Mouse (Mus musculus) intestine, postnatal 0 days (tissue): Measurements from ENCODE around the gene 4921536K21Rik. TPM values are rescaled to one million over a fixed set of nuclear protein-coding genes. Genes with fewer than 3 reads are reported as not detected.

ENCODE experiments used
- ATAC-seq: fragments of 200-750 bp; cut with Nextera tagmentation; 2 replicates; pipeline ENCODE4 v1.8.0; 2017; ENCODE audit warnings: mild to moderate bottlenecking, moderate TSS enrichment, moderate library complexity
- H3K27ac ChIP-seq: fragments of 300-500 bp; sonication (generic); 2 replicates; pipeline ENCODE4 v1.5.1; 2014; ENCODE audit warnings: mild to moderate bottlenecking, low read depth, low read length, moderate library complexity
- H3K27me3 ChIP-seq: fragments of 300-500 bp; sonication (generic); replicated peaks from 2 replicates; pipeline ENCODE4 v1.6.1; 2014; ENCODE audit warnings: low read length, mixed read lengths; ENCODE audit not compliant: control insufficient read depth, insufficient read depth
- H3K36me3 ChIP-seq: fragments of 300-500 bp; sonication (generic); 2 replicates; pipeline ENCODE4 v1.6.1; 2014; ENCODE audit warnings: mild to moderate bottlenecking, moderate library complexity; ENCODE audit not compliant: control insufficient read depth, insufficient read depth
- H3K4me1 ChIP-seq: fragments of 300-500 bp; sonication (generic); replicated peaks from 2 replicates; pipeline ENCODE4 v1.6.1; 2014; ENCODE audit warnings: antibody characterized with exemption, low read length, mixed read lengths; ENCODE audit not compliant: control insufficient read depth, insufficient read depth
- H3K4me2 ChIP-seq: fragments of 300-500 bp; sonication (generic); replicated peaks from 2 replicates; pipeline ENCODE4 v1.6.1; 2014; ENCODE audit warnings: low read depth, mild to moderate bottlenecking, moderate library complexity
- H3K4me3 ChIP-seq: fragments of 300-500 bp; sonication (generic); 2 replicates; pipeline ENCODE4 v1.5.1; 2014; ENCODE audit warnings: low read depth, low read length
- H3K9ac ChIP-seq: fragments of 300-500 bp; sonication (generic); 2 replicates; pipeline ENCODE4 v1.6.1; 2014; ENCODE audit warnings: mild to moderate bottlenecking, low read depth, low read length
- H3K9me3 ChIP-seq: fragments of 300-500 bp; sonication (generic); 2 replicates; pipeline ENCODE4 v1.6.1; 2016; ENCODE audit warnings: mixed run types; ENCODE audit not compliant: control insufficient read depth
- CTCF ChIP-seq: sonication (generic); IDR thresholded peaks from 2 replicates; pipeline ENCODE4 v1.5.1; 2016; ENCODE audit warnings: low read depth, mild to moderate bottlenecking, control low read depth, antibody characterized with exemption, moderate library complexity
- WGBS: fragments of 180-500 bp; shearing (Covaris S2); extraction: QIAGEN DNeasy Blood & Tissue Kit; methylation state at CpG from one replicate; pipeline ENCODE4 v1.1.7; 2014; 5-methylcytosine and 5-hydroxymethylcytosine counted together
- polyA plus RNA-seq: library from polyadenylated mRNA; unstranded; fragments of >200 nt; fragmentation: Nextera tagmentation; extraction: Ambion mirVana; gene quantifications from 2 replicates; pipeline ENCODE4 v1.2.1, GENCODE M21; 2015

The 4921536K21Rik gene
- polyA plus RNA-seq, 1 experiment from 2014 or later: 0.20 TPM

GRCm38 (mm10) chr11:3903046-3903445, 8.1 kb upstream of the 4921536K21Rik start:
- Histone ChIP-seq H3K36me3 (peaks cover 4% of the 10 kb centered on the region; the same call in 1 of the 2 replicates), H3K9ac (no peak overlapping the region), H3K27ac (no peak overlapping the region), H3K9me3 (no peaks in the 10 kb centered on the region), H3K4me3 (no peak overlapping the region), H3K4me2 (no peak overlapping the region), H3K27me3 (no peaks in the 10 kb centered on the region), H3K4me1 (no peaks in the 10 kb centered on the region)
- TF ChIP-seq CTCF: no peak
- ATAC-seq: no peak
- 77% methylated on average over 5 of the region's 5 CpGs for WGBS

- no peak for TF ChIP-seq CTCF
- ATAC-seq: no peak
These were observed 7.6 kb upstream of the 4921536K21Rik start for GRCm38 (mm10) chr11:3902516-3902915.

GRCm38 (mm10) chr11:3900296-3900695, 5.4 kb upstream of the 4921536K21Rik start:
- Histone ChIP-seq H3K27ac (no peak overlapping the region), H3K4me1 (no peaks in the 10 kb centered on the region), H3K36me3 (peaks cover 7% of the 10 kb centered on the region; the same call in 1 of the 2 replicates), H3K4me3 (no peak overlapping the region), H3K9ac (no peak overlapping the region), H3K27me3 (no peaks in the 10 kb centered on the region), H3K4me2 (no peak overlapping the region), H3K9me3 (no peaks in the 10 kb centered on the region)
- ATAC-seq: no peak
- no peak for TF ChIP-seq CTCF
- WGBS: 50% methylated on average over 6 of the region's 6 CpGs

More at GRCm38 (mm10) chr11:3902516-3902915, 7.6 kb upstream of the 4921536K21Rik start:
- Histone ChIP-seq H3K4me1 (no peaks in the 10 kb centered on the region), H3K9ac (no peak overlapping the region), H3K4me3 (no peak overlapping the region), H3K27me3 (no peaks in the 10 kb centered on the region), H3K9me3 (no peaks in the 10 kb centered on the region), H3K4me2 (no peak overlapping the region), H3K36me3 (peaks cover 7% of the 10 kb centered on the region; the same call in 1 of the 2 replicates), H3K27ac (no peak overlapping the region)
- 92% methylated on average over 3 of the region's 3 CpGs for WGBS

- no peak overlapping the region for H3K27ac ChIP-seq
These were observed 1.0 kb upstream of the 4921536K21Rik start for GRCm38 (mm10) chr11:3895933-3896332.

GRCm38 (mm10) chr11:3895458-3895857, 560 bp upstream of the 4921536K21Rik start:
- peak; percentile 88 for ATAC-seq
- Histone ChIP-seq H3K9ac (peak overlapping the region; percentile 32; the same call in 1 of the 2 replicates), H3K4me2 (peak overlapping the region; percentile 87), H3K27ac (peak overlapping the region; percentile 80), H3K36me3 (peaks cover 7% of the 10 kb centered on the region; the same call in 1 of the 2 replicates), H3K9me3 (no peaks in the 10 kb centered on the region), H3K27me3 (no peaks in the 10 kb centered on the region), H3K4me3 (peak overlapping the region; percentile 40), H3K4me1 (no peaks in the 10 kb centered on the region)
- no peak for TF ChIP-seq CTCF
- WGBS: under 1% methylated on average over 10 of the region's 10 CpGs

More at GRCm38 (mm10) chr11:3895933-3896332, 1.0 kb upstream of the 4921536K21Rik start:
- no peak for ATAC-seq
- no peak overlapping the region for H3K9ac ChIP-seq
- no peak overlapping the region for H3K4me2 ChIP-seq
- H3K36me3 ChIP-seq: peaks cover 7% of the 10 kb centered on the region; the same call in 1 of the 2 replicates
- H3K27me3 ChIP-seq: no peaks in the 10 kb centered on the region
- no peak for TF ChIP-seq CTCF
- WGBS: 70% methylated on average over 1 of the region's 1 CpGs
- H3K4me1 ChIP-seq: no peaks in the 10 kb centered on the region
- no peak overlapping the region for H3K4me3 ChIP-seq
- no peaks in the 10 kb centered on the region for H3K9me3 ChIP-seq

GRCm38 (mm10) chr11:3893970-3894369, 928 bp downstream of the 4921536K21Rik start:
- Histone ChIP-seq H3K27me3 (no peaks in the 10 kb centered on the region), H3K27ac (no peak overlapping the region), H3K9ac (no peak overlapping the region), H3K9me3 (no peaks in the 10 kb centered on the region), H3K4me3 (no peak overlapping the region), H3K36me3 (peaks cover 7% of the 10 kb centered on the region; the same call in 1 of the 2 replicates), H3K4me1 (no peaks in the 10 kb centered on the region), H3K4me2 (peak overlapping the region; percentile 87; the same call in 1 of the 2 replicates)
- 78% methylated on average over 6 of the region's 6 CpGs for WGBS
- no peak for TF ChIP-seq CTCF
- ATAC-seq: no peak
